Mouse (Mus musculus): Measurements from ENCODE around the gene Icos.

Gene Icos

DNA sequence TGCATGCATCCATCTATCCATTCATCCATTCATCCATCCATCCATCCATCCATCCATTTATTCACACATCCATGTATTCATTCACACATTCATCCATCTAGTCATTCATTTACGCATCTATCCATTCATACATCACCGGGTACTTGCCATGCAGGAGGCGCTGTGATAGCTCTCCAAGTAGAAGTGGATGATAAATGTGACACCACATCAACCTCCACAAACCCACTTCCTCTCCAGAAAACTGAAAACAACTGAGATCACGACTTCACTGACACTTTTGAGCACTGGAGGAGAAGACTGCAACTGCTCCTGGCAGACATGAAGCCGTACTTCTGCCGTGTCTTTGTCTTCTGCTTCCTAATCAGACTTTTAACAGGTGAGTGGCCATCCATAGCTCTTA, at the start of gene Icos:
Gene Icos (plus strand): TSS at position 287 of the 400 bp plus-strand sequence.
- DNase-seq, result peak; percentile 15

DNA sequence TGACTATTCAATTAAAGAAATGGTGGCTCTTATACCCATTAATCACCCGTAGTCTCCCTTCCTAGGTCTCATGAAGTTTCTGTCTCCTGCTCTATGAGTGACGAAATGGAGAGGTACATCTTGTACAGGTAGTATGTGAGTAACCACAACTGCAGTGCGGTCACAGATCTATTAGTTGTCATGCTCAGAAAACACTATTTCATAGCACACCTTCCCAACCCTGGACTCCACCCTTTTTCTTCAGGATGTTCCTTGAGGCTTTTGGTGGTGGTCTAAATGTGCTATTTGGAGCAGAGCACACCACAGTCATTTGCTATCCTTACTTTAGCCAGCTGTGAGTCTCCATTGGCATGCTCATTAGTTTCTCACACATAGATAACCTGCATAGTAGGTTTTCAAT, 48.7 kb upstream of the Icos start:
- DNase-seq, result no peak

DNA sequence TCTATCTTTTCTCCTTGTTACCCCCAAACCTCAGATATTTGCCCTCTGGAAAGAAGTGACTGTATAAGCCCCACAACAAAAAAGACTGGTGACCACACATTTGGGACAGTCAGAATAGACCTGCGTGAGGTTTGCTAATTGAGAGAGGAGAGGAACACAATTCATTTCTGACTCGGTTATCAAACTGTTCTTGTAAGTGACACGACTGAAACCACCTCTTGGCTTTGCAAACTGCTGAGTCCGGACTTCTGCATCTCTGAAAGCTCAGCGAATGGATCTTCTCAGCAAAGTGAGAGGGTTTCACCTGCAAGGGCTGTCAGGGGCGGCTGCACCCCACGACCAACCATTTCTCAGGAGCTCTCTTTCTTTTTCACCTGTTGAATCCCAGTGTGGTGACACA, 47.3 kb upstream of the Icos start:
- DNase-seq, result no peak

- DNase-seq, result no peak
Measured at GRCm38 (mm10) chr1:60935968-60936581, 41.7 kb upstream of the Icos start.

GRCm38 (mm10) chr1:60936963-60937711, 40.6 kb upstream of the Icos start:
- DNase-seq, result no peak

- DNase-seq, result no peak
Measured at GRCm38 (mm10) chr1:60938256-60938655, 39.5 kb upstream of the Icos start.

- no peak for DNase-seq
Measured at GRCm38 (mm10) chr1:60938974-60939373, 38.8 kb upstream of the Icos start.

GRCm38 (mm10) chr1:60940023-60940422, 37.7 kb upstream of the Icos start:
- no peak for DNase-seq

DNA sequence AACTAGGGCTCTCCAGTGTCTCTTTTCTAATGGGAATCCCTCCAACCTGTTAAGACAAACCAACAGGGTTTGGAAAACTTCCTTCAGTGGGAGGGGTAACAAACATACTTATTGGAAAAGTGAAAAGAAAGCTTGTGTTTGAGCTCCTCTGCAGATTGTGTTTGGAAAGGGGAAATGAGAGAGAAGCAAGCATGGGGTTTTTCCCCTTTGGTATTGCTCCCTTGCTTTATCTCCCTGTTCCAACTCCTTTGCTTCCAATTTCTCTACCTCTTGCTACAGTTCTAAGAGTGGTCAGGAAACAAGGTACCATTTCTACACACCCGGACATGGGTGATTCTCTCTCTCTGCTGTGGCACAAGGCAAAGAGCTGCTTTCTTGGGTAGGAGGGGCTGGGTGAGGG, 37.1 kb upstream of the Icos start:
- DNase-seq, result no peak

- peak; percentile 11 for DNase-seq
Measured at GRCm38 (mm10) chr1:60941056-60942048, 36.4 kb upstream of the Icos start.

- no peak for DNase-seq
Measured at GRCm38 (mm10) chr1:60942921-60943320, 34.8 kb upstream of the Icos start.

DNA sequence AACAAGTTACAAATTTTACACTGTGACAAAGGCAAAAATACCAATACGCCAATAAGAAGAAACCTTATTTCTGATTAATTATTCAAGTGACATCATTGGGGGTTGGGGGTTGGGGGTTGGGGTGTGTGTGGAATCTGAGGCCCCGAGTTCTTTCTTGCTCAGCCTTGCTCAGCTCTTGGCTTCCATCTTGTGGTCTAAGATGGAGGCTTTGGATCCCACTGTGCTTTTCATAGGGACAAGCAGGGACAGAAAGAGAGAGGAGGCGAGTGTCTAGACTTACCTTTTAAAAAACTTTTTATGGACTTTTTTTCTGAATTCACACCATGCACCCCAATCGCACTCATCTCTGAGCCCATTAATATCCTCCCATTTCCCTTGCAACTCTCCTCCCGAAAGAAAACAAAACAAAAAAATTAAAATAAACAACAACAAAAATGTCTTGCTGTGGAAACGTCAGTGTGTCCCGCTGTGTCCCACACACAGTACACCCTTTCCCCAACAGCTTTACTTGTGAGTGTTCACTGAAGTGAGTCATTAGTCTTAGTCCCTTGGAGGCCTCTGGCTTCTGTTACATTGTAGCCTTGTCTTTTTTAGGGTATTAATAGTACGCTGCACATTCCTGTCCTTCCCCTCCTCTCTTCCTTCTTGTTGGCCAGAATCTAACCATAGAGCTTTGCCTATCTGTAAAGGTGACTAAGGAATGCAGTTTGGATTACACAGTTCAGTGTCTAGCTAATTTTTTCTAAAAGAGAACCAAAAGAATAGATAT, 31.9 kb upstream of the Icos start:
- DNase-seq, result no peak

DNA sequence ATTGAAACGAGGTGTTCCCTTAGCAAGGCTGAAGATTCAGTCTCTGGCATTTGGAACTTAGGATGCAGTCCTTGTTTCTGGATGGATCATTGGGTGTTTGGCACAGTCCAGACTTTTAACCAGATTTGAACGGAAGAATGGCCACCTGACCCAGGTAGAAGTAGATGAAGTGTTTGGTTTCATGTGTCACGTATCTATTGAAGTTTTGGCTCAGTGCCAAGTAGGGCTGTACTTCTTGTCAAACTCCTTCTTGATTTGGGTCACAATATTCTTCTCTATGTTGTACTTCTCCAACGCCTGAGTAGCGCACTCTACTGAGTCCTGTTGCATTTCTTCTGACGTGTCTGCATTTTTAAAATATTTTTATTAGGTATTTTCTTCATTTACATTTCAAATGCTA, 29.6 kb upstream of the Icos start:
- DNase-seq, result peak; percentile 26

GRCm38 (mm10) chr1:60952958-60953357, 24.8 kb upstream of the Icos start:
- peak; percentile 6 for DNase-seq

DNA sequence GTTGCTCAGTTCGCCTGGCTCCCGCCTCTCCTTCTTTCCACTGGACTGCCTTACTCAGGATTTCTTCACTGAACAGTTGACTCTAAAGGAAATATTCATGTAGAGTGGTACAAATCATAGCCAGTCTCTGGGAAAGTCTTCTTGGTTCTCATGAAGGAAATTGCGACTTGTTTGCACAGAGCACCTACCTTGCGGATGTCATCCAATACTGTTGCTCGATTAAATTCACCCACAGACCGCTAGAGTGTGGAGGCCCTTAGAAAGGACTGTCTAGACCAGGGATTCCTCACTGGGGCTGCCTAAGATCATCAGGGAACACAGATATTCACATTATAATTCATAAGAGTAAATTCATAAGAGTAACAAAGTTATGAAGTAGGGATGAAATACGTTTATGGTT, 24.0 kb upstream of the Icos start:
- DNase-seq, result no peak

- DNase-seq, result peak; percentile 35
Measured at GRCm38 (mm10) chr1:60954759-60955158, 23.0 kb upstream of the Icos start.

DNA sequence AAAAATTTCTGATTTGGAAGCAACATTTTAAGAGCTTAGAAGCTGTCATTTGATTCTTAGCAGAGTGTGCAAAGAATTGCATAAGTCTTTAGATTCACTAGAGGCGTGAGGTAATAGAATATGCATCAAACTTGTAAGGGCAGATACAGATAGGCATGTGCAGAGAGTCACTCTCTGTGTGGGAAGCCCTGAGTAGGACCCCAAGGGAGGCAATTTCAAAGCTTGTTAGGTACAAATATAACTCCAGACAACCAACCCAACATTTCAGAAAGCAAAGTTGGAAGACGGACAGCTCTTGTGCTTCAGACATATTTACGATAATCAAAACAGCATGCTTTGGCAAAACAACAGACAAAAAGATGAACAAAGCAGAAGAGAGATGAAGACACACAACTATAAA, 22.5 kb upstream of the Icos start:
- DNase-seq, result no peak

DNA sequence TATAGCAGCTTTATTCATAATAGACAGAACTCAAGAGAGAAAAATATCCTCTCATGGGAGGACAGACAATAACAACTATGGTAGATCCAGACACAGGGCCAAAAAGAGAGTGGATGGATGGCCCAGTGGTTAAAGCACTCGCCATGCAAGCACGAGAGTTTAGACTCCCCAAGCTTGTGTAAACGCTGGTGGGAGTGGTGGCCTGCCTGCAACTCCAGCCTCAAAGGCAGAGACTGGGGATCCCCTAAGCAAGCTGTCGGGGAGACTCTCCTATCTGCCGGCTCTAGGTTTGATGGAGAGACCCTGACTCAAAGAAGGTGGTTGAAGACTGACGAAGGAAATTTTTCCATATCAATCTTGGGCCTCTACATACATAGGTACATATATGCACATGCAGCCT, 21.5 kb upstream of the Icos start:
- DNase-seq, result no peak

DNA sequence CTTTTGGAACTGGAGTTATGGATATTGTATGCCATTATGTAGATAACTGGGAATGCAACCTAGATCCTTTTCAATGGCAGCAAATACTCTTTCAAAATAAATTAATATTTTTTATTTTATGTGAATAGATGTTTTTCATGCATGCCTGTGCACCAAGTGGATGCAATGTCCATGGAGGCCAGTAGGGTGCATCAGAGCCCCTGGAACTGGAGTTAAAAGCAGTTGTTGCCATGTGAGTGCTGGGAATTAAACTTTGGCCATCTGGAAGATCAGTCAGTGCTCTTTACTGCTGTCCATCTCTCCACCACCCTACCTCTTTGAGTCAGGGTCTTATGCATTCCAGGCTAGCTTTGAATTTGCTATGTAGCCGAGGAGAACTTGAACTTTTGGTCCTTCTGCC, 19.4 kb upstream of the Icos start:
- DNase-seq, result no peak

GRCm38 (mm10) chr1:60959246-60959645, 18.5 kb upstream of the Icos start:
- no peak for DNase-seq

DNA sequence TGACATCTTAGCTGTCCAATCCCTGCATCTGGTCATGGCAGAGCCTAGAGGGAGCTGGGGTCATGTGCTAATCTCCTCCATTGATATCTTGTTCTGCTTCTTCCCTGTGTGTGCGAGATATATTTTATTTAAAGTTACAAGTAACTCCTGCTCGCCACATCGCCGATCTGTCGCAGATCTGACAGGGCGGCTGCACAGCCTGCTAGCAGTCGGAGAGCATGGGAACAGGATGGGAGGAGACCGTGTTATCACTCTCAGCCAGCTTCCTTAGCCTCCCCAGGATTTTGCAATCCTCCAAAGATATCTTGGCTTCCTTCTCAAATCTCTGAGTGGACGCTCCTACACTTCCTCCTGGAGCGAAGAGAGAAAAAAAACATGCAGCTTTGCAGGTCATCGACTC, 17.3 kb upstream of the Icos start:
- DNase-seq, result peak; percentile 67

- DNase-seq, result peak; percentile 85
Measured at GRCm38 (mm10) chr1:60961080-60961479, 16.6 kb upstream of the Icos start.

GRCm38 (mm10) chr1:60962095-60962494, 15.6 kb upstream of the Icos start:
- DNase-seq, result no peak
